Mouse (Mus musculus) right cerebral cortex, postnatal 25 days (tissue): ENCODE data around the gene Gm45213.

Experiments used
- DNase-seq: peaks from one replicate; pipeline ENCODE4 v3.0.0; 2022

The Gm45213 gene

GRCm38 (mm10) chr7:66043552-66044459 is at the start of gene Gm45213:
Gene Gm45213 (plus strand): TSS chr7:66043602.
- no peak for DNase-seq

GRCm38 (mm10) chr7:66001035-66001754 is 42.2 kb upstream of the Gm45213 start:
- no peak for DNase-seq

DNA sequence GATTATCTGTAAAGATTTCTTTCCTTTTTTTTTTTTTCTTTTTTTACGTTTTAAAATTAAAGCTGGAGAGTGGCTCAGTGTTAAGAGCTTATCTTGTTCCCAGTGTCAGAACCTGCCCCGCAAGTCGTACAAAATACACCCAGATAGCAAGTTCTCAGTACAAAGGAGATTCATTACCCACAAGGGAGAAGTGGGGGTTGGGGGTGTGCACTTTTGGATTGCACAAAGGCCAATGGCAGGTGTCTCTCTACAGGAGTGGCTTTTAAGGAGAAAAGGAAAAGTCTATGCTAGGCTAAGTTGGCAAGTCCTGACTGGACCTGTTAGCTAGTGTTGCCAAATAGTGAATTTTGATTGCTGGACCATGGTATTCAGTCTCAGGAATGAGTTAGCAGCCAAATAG is 41.6 kb upstream of the Gm45213 start:
- DNase-seq: no peak

DNA sequence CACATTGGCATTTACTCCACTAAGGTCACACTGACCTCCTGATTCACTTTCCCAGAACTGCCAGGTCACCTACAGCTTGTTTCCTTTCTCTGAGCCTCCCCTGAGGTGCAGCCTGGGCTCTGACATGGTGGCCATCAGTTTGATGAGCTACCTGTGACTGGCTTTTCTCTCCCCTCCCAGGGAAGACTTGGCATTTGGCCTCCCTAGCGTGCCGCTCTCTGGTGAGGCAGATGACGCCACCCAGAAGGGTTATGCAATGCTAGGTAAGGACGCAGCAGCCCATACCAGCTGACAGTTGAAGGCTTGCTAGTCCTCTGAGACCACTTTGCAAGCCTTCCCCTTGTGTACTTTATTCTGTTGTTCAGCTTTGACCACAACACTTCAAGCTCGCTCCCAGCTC is 40.0 kb upstream of the Gm45213 start:
- DNase-seq: no peak

DNA sequence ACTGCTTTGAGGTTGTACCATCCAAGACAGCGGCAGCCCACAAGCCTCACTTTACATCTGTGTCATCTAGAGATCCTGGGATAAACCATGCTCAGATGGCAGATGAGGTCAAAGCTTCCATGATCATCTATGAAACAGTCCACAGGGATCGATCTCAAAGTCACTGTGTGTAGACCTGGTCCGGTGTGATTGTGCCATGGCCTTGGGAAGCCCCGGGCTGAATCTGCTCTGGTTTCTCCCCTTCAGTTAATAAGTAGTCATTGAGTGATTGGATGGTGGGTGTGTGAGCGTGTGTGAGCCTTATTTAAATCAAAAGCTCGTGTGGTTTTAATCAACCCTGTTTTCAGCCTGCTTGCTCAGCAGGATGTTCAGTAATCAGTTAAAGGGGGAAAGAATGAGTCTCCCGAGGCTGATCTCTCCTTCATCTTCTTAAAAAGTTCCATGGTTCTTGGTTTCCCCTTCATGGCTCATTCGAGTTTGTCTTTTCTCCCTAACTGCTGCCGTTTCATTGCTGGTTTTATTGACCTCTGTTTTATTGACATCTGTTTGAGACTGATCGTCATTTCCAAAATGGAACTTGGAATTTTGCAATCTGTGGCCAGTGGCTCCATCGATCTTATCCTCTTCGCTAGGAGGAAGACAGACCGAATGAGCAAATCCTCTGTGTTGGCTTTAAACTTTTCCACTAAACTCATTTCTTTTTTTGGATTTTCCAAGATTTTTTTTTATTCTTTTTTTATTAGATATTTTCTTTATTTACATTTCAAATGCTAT is 39.4 kb upstream of the Gm45213 start:
- no peak for DNase-seq

DNA sequence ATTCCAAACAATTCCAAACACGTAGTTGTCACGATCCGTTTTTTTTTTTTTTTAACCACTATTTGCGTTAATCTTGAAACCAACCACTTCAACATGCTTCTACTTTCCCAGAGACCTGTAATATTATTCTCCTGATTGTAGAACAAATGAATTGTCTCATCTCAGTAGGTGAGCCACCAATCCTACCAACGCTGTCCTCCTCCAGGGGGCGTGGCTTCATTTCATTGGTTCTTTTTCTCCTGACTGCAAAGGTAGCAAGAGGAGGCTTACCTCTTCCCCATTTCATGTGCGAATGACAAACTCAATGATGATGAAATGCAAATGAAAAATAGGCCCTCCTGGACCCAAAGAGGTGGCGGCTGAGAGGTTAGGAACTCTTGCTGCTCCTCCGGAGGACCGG is 38.3 kb upstream of the Gm45213 start:
- no peak for DNase-seq

- DNase-seq: peak; percentile 38
Measured at GRCm38 (mm10) chr7:66008161-66008891, 35.1 kb upstream of the Gm45213 start.

GRCm38 (mm10) chr7:66008892-66009273 is 34.5 kb upstream of the Gm45213 start:
- no peak for DNase-seq

DNA sequence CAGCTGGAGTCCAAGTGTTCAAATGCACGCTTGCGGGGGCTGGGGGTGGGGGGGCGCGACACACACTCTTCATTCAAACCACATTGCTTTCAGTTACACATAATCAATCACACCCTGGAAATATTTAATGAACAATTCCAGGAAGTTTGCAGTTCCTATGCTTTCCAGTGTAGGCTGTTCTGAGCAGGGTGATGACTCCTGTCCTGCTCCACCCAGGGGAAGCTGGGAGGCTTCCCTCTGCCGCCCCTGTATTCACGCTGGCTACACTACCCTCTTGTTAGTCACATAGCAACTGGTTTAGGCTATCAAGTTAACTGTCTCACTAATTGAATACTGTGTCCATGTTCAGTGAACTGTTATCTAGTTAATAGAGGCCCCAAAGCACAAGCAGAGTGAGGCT is 32.9 kb upstream of the Gm45213 start:
- DNase-seq: no peak

- peak; percentile 21 for DNase-seq
Measured at GRCm38 (mm10) chr7:66027747-66028146, 15.7 kb upstream of the Gm45213 start.

DNA sequence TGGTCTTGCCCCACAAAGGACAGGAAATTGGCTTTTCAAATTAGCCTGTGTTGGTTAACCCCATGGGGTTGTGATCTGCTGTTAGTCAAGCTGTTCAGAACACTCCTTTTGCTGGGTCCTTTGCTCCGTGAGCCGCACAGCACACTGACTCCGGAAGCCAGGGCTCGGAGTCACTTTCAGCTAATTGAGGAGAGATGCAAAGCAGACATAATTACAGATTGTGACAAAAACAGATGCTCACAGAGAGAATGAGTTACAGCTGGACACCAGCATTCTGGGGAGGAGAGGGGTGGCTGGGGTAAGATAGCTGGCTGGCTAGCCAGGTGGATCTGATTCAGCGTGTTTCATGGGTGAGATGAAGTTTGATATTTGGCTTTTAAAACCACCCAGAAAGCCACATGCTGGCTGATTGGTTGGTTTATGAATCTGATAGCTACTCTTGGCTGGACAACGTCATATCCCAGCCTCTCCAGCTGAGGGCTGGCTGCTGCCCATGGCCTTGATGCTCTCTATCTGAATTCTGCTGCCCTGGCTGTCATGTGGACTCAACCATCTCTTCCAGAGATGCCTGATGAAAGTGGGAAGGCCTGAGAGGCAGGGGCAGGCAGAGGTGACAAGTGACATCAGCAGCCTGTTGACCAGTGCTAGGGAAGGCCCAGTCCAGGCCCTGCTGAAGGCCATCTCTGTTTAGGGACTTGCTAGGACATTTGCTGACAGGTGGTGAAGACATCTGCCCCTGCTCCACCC is 14.5 kb upstream of the Gm45213 start:
- no peak for DNase-seq

GRCm38 (mm10) chr7:66036809-66037208 is 6.6 kb upstream of the Gm45213 start:
- no peak for DNase-seq

DNA sequence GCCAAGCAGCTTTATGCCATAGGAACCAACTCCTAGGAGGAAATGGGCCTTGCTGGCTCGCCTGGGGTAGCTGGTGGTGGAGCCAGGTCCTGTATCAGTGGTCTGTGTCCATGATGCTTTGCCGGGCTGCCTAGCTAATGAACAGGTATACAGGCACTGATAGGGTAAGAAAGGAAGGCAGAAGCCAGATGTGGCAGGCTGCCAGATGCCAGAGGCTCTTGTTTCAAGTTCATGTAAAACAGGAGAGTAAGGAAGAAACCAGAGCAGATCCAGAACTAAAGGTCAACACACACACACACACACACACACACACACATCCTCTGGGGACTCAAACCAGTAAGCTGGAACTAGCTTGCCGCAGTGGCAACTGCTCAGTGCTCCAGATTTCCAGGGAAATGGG is 5.1 kb upstream of the Gm45213 start:
- DNase-seq: no peak

- DNase-seq: no peak
Measured at GRCm38 (mm10) chr7:66038730-66039129, 4.7 kb upstream of the Gm45213 start.

DNA sequence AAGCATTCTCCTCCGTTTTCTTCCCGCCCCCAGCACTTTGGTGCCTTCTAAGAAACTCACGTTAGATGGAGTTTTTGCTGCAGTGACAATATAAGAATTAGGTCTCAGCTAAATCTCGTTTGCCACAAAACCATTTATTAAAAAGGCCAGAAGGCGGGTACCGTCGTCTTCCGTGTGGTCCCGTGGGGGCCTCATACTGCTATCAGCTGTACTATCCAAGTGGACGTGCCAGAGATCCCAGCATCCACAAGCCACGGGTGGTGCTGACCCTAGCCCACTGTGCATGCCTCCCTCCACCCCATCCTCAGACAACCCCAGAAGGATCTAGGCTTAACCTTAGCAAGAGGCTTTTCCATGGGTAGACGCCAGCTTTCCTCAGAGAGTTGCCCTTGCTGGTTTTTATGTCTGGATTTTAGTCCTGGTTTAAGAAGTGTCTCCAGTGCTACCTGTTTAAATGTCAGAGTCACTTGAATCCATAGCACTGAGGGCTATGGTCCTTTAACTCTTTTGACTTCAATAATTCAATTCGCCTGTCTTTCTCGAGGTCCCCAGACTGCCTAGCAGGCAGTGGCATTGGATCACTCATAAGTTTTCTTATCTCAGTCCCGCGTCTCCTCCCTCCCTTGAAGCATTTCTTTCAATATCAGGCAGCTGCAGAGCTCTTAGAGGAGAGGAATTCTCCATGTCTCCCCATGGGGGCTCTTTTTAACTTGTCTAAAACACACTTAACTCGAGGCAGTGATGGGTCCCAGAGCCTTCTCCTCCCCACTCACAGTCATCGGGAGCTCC is 3.2 kb upstream of the Gm45213 start:
- DNase-seq: no peak

DNA sequence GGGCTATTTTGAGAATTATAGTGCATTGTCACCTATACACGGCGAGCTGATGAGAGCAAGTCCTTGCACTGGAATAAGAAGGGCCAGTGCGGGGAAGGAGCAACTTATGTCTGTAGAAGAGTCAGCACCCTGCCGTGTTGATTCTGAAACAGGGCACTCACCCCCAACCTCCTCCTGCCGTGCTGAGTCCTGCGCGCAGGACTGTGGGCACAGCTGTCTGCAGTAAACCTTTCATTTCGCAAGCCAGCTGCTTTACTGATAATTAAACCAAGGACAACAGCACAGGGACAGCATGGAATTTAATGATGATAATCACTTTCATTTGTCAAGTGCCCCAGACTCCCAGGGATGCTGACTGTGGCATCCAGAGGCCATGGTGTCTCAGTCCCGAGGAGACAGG is 1.2 kb downstream of the Gm45213 start:
- DNase-seq: no peak

- DNase-seq: no peak
Measured at GRCm38 (mm10) chr7:66046921-66047918, 3.8 kb downstream of the Gm45213 start.

DNA sequence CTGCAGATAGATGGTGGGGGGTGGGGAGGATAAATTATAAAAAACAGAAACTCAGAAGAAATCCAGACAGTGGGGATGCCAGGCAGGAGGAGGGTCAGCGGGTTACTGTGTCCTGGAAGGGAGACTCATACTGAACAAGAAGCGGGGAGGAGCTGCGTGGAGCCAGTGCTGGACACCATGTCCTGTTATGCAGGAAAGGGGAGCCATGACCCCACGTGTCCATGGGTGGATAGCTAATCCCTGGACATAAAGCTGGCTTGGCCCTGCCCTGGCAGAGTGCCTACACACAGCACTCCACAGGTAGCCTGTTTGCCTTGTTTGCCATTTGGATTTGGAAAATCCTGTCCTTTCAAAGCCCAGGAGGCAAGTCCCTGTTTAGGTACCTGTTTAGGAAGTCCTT is 4.6 kb downstream of the Gm45213 start:
- DNase-seq: no peak

DNA sequence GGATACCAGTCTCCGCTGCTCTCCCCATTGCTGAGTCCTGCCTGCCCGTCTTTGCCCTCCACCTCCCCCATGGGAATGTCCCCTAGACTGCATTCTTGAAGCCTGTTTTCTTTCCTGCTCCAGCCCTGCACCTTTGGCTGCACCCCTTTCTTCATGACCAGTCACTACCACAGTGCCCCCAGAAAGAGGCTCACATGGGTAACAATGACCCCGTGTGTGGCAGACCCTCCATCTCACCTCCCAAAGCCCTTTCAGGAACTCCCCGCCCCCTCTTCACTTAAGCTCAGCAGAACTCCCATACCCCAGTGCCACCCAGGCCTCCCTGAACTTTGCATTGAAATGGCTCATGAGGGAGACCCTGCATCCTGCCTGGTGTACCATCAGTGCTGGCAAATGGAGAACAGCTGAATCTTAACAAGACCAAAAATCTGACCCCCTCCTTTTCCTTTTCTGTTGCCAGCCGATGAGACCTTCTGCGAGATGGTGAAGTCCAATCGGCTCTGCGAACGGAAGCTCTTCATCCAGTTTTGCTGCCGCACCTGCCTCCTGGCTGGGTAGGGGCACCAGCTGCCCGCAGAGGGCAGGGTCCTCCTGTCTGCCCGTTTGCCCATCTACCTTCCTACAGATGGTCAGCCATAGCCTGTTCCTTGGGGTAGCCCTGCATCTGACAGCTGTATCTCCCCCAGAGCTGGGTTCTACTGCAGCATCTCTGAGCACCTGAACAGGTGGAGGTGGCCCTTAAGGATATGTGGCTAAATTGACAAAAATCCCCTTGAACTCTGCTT is 5.2 kb downstream of the Gm45213 start:
- no peak for DNase-seq
